Mouse (Mus musculus) thymus, adult 18-20 months (tissue): ENCODE measurements at regions not wholly inside any gene's neighbourhood (a gene's known extent, or its start where the extent isn't known, plus 50 kb on each side); places are given as distances from the start of the nearest gene placed in this dataset.

ENCODE experiments used
- DNase-seq, 2 experiments: peaks; one replicate each; pipeline ENCODE4 v3.0.0; 2022; ENCODE audit warnings: mixed read lengths in 2 of 2

- DNase-seq, result peak in 1 of 2 experiments; percentile 54
These were observed 91.3 kb downstream of the Tomm20 start for GRCm38 (mm10) chr8:126854121-126855055.

- no peak for DNase-seq
These were observed 92.8 kb downstream of the Tomm20 start for GRCm38 (mm10) chr8:126852663-126853390.

GRCm38 (mm10) chr8:126852184-126852583, 93.5 kb downstream of the Tomm20 start:
- DNase-seq, result no peak

GRCm38 (mm10) chr8:126851780-126852179, 93.9 kb downstream of the Tomm20 start:
- DNase-seq, result no peak

GRCm38 (mm10) chr8:126850189-126850535, 95.5 kb downstream of the Tomm20 start:
- no peak for DNase-seq

GRCm38 (mm10) chr8:126849411-126850188, 96.0 kb downstream of the Tomm20 start:
- peak in 1 of 2 experiments; percentile 62 for DNase-seq

GRCm38 (mm10) chr8:126848369-126849105, 97.1 kb downstream of the Tomm20 start:
- peak in 1 of 2 experiments; percentile 52 for DNase-seq

GRCm38 (mm10) chr8:126847664-126848353, 97.8 kb downstream of the Tomm20 start:
- peak; percentile 89 to 96 for DNase-seq

- DNase-seq, result peak in 1 of 2 experiments; percentile 57
These were observed 99.5 kb downstream of the Tomm20 start for GRCm38 (mm10) chr8:126846188-126846565.

GRCm38 (mm10) chr8:126845530-126846187, 100.0 kb downstream of the Tomm20 start:
- DNase-seq, result no peak

GRCm38 (mm10) chr8:126844627-126845026, 101.0 kb downstream of the Tomm20 start:
- no peak for DNase-seq

GRCm38 (mm10) chr8:126841187-126841586, 104.5 kb downstream of the Tomm20 start:
- DNase-seq, result no peak

- peak in 1 of 2 experiments; percentile 39 for DNase-seq
These were observed 105.8 kb downstream of the Tomm20 start for GRCm38 (mm10) chr8:126839712-126840355.

GRCm38 (mm10) chr8:126839039-126839711, 106.5 kb downstream of the Tomm20 start:
- peak in 1 of 2 experiments; percentile 32 for DNase-seq

- DNase-seq, result no peak
These were observed 107.4 kb downstream of the Tomm20 start for GRCm38 (mm10) chr8:126838228-126838627.

- DNase-seq, result no peak
These were observed 108.2 kb downstream of the Tomm20 start for GRCm38 (mm10) chr8:126837318-126838025.

- no peak for DNase-seq
These were observed 110.1 kb downstream of the Tomm20 start for GRCm38 (mm10) chr8:126835554-126835953.

- DNase-seq, result no peak
These were observed 111.9 kb downstream of the Tomm20 start for GRCm38 (mm10) chr8:126833471-126834453.
